Mouse (Mus musculus) brain, embryonic 14.5 days (tissue): ENCODE measurements around the gene Cacnb4.

Experiments
- CTCF ChIP-seq: fragments of 200-500 bp; IDR thresholded peaks from 2 replicates; pipeline ENCODE4 v1.5.1; 2012; ENCODE audit warnings: inconsistent platforms, mild to moderate bottlenecking, moderate library complexity, borderline replicate concordance; ENCODE audit not compliant: insufficient read depth, insufficient read length; ENCODE audit errors: extremely low read depth
- POLR2A ChIP-seq: fragments of 200-500 bp; IDR thresholded peaks from 2 replicates; pipeline ENCODE4 v1.6.1; 2012; ENCODE audit warnings: mild to moderate bottlenecking, inconsistent platforms, borderline replicate concordance; ENCODE audit not compliant: poor library complexity, insufficient read depth, insufficient read length, severe bottlenecking; ENCODE audit errors: extremely low read depth

GRCm38 (mm10) chr2:52389975-52390374, 286.7 kb downstream of the Cacnb4 start:
- TF ChIP-seq POLR2A (no peak), CTCF (no peak)
